Mouse (Mus musculus) lung, adult 2 months (tissue): ENCODE data around the gene Gm45837.

ENCODE experiments used
- CTCF ChIP-seq: fragments of 200-500 bp; IDR thresholded peaks from 2 replicates; pipeline ENCODE4 v1.5.1; 2011; ENCODE audit warnings: mild to moderate bottlenecking, low read length, control low read depth; ENCODE audit not compliant: insufficient read depth
- POLR2A ChIP-seq: fragments of 200-500 bp; IDR thresholded peaks from 2 replicates; pipeline ENCODE4 v1.6.1; 2011; ENCODE audit warnings: low read depth, mild to moderate bottlenecking, control low read depth, low read length, borderline replicate concordance; ENCODE audit errors: extremely low read depth

DNA sequence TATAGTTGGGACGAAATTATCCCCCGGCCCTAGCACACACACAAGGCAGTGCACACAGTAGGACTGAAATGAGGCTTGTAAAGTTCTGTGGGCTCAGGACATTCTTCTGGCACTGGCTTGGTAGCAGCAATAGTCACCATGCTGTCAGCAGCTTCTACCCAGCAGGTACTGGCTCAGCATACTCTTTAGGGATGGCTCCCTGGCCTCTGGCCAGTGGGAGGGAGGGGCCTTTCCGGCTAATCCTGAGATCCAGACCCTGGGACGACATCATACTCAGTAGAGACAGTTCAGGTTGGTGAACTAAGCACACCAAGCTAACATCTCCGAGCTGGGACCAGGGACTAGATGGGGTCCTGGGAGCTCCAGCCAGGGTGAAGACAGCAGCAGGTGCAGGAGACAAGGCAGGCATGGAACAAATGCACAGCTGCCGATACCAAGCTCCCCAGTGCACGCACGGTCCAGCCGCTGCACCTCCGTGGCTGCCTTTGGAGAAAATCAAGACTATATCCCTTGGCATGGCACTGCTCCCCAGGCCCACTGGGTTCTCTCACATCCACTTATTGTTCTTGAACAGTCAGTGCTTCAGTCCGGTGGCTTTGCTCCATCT is 53.1 kb downstream of the Gm45837 start:
- no peak for TF ChIP-seq CTCF
- TF ChIP-seq POLR2A: no peak
